Mouse (Mus musculus) kidney, adult 9 months (tissue): ENCODE data around the gene Add1.
"Not testable (repeated sequence)": the region's sequence is repeated elsewhere in the genome, so short reads cannot be mapped to it uniquely, and the experiment has no call there.

Experiments
- DNase-seq: peaks from one replicate; pipeline ENCODE4 v3.0.0; 2022

Add1 gene

DNA sequence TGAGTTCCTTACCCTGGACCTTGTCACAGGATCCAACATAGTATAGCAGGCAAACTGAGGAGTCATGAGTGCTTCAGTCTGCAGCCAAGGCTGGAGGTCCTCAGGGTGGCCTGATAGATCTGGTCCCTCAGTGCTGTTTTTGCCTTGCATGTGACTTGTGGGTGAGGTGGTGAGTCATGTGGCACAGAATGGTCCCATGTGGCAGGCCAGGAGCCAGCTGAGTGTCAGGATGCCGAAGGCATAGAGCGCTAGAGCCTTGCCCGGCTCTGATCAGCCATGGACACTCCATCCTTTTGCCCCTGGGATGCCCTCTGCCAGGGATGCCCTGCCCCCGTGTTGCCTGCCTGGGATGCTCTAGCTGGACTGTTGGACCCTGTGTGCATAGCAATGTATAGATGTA lies 21.6 kb upstream of the Add1 start:
- DNase-seq: no peak

DNA sequence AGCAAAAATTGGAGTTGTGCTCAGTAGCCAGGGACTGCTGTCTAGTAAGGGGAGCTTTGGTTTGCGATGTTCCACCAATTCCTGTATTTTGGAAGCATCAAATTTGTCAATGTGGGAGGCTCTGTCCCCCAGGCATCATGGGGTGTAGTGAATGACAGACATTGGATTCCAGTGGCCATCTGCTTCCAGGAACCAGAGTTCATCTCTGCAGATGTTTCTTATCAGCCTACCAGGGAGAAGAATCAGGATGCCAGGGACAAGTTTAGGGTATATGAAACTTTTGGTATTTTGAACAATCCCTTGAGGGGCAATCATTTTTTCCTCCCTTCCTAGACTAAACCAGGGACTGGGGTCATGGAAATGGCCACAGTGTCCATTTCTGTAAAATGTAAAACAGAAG lies 9.6 kb upstream of the Add1 start:
- no peak for DNase-seq

DNA sequence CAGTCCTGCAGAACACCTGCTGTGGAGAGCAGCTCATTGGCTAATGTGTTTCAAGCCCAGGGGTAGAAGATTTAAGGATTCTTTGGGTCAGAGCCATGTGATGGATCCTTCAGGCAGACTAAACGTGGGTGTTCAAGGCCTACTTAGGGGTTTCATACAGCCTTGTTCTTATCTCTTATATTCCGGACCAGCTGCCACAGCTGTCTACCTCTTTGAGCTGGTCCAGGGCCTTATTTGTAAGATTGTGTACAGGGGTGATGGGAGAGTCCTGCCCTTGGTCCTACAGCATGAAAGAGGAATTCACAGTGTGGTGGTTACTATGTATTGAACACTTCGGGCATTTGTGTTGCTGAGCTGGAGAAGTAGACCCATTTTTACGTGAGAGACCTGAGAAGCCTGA lies 9.2 kb upstream of the Add1 start:
- no peak for DNase-seq

DNA sequence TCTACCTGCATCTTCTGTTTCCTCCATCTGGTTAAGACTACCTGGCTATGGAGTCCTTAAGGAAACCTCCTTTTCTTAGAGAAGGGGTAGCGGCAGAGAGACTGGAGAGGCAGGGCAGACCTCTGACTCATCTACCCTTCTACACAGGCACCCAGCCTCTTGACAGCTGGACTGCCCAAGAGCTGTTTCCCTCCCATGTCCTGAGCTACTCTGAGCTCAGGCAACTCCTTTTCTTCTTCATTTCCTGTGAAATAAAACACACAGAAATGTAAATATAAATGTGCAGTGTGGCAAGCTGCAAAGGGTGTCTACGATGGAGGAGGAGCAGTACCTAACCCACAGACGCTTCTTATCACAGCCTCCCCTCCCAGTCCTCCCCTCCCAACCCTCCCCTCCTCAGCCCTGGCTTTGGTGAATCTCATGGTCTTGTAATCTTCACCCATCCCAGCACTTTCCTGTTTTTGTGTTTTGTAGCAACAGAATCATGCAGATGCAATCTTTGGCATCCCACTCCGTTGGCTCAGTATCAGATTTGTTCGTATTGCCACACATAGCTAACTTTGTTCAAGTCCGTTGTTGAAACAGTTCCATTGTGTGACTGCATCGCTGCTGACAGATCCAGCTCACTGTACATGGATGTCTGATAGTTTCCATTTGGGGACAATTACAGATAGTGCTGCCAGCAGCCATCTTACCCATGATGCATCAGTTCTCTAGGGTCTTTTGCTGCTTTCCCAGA lies 7.8 kb upstream of the Add1 start:
- DNase-seq: no peak

- DNase-seq: no peak
Observed at GRCm38 (mm10) chr5:34571551-34571950, 1.9 kb upstream of the Add1 start.

GRCm38 (mm10) chr5:34572568-34572967 lies 896 bp upstream of the Add1 start:
- not testable (repeated sequence) for DNase-seq

GRCm38 (mm10) chr5:34574721-34575120 lies 1.3 kb downstream of the Add1 start:
- DNase-seq: peak; percentile 32

DNA sequence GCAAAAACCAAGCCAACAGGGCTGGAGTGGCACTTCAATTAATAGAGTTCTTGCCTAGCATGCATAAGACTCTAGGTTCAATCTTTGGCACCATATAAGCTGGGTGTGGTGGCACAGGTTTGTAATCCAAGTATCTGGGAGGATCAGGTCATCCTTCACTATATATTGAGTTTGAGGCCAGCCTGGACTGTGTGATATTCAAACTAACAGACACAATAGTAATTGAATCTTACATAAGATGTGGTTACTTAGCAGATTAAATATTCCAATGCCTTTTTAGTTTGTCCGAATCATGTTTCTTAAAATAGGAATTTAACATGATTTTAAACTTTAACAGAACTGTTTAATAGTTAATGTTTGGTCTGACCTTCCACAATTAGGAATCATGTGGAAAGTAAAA lies 2.8 kb downstream of the Add1 start:
- peak; percentile 58 for DNase-seq

DNA sequence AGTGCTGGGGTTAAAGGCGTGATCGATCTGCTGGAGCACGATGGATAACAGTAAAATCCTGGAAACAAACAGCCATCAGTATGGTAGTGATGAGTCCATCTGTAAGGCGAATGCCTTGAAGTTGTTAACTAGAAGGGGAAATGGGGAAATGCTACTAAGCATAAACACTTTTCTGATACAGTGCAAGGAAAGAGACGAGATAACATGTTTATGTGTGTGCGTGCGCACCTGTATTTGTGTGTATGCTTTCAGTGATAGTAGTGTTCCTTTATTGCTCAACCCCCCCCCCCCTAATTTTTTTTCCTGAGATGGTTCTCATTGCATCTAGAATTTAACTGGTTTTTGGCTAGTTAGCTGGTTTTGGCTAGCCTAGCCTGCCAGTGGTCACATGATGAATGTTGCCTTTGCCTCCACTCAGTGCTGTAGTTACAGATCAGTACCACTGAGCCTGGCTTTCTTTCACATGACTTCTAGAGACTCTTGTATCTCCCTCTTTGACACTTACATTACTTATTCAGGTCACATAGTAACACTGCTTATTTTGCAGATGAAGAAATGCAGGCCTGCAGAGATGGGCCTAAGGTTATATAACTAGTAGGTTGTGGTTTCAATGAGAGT lies 4.7 kb downstream of the Add1 start:
- DNase-seq: peak; percentile 16

GRCm38 (mm10) chr5:34579377-34579776 lies 5.9 kb downstream of the Add1 start:
- no peak for DNase-seq

- not testable (repeated sequence) for DNase-seq
Observed at GRCm38 (mm10) chr5:34581671-34582313, 8.3 kb downstream of the Add1 start.

DNA sequence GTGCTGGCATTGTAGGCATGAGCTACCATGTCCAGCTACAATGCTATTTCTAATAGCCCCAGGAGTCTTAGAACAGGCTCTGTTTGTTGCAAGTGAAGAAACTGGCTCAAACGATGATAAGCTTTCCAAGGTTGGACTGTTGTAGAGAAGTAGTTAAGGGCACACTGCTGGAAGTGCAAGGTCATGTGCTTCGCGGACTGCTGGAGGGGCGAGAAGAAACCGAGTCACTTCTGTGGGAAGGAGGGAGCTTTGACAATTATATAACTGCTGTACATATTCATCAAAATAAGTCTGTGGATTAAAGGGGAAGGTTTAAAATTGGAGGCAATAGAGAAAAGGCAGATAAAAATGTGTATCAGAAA lies 8.8 kb downstream of the Add1 start:
- DNase-seq: peak; percentile 16

- no peak for DNase-seq
Observed at GRCm38 (mm10) chr5:34585216-34585615, 11.8 kb downstream of the Add1 start.

DNA sequence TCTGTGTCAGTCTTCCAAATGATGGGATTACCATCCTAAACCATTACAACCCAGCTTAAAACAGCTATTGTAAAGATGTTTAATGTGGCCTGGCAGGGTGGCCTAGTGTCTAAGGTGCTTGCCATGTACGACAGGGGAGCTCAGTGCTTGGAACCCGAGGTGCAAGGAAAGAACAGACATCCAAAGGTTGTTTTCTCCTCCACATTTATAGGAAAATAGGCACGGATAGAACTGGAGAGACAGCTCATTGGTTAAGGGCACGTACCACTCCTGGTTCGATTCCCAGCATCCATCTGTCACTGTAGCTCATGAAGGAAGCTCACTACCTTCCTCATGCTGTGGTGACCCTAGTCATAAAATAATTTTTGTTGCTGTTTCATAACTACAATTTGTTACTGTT lies 14.4 kb downstream of the Add1 start:
- no peak for DNase-seq

DNA sequence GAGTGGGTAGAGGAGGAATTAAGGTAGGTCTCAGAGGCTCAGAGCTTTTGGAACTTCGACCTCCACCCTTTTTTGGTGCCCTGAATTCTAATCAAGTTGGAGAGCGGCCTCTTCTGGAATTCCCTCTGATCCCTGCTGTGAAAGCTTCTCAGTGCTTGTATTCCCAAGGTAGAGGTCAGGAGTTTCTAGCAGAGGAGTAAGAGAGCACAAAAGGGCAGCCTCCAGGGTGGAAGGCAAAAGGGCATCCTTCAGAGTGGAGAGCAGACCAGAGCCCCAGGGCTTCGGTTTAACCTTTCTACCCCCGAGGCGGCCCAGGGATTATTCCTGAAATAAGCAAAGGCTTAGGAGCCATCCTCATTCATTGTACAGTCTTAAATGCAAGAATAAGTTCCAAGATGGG lies 16.6 kb downstream of the Add1 start:
- DNase-seq: peak; percentile 69

- DNase-seq: no peak
Observed at GRCm38 (mm10) chr5:34590702-34591101, 17.2 kb downstream of the Add1 start.

- DNase-seq: peak; percentile 32
Observed at GRCm38 (mm10) chr5:34591388-34592004, 18.0 kb downstream of the Add1 start.

DNA sequence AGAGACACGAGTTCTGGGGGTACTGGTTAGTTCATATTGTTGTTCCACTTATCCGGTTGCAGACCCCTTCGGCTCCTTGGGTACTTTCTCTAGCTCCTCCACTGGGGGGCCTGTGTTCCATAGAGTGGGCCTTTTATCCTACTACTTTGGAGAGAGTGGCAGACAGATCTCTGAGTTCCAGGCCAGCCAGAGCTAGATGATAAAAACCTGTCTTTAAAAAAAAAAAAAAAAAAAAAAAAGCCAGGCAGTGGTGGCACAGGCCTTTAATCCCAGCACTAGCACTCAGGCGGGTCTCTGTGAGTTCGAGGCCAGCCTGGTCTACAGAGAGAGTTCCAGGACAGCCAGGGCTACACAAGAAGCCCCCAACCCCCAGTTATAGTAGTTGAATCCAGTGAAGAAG lies 18.8 kb downstream of the Add1 start:
- not testable (repeated sequence) for DNase-seq

- DNase-seq: no peak
Observed at GRCm38 (mm10) chr5:34592666-34593065, 19.2 kb downstream of the Add1 start.

DNA sequence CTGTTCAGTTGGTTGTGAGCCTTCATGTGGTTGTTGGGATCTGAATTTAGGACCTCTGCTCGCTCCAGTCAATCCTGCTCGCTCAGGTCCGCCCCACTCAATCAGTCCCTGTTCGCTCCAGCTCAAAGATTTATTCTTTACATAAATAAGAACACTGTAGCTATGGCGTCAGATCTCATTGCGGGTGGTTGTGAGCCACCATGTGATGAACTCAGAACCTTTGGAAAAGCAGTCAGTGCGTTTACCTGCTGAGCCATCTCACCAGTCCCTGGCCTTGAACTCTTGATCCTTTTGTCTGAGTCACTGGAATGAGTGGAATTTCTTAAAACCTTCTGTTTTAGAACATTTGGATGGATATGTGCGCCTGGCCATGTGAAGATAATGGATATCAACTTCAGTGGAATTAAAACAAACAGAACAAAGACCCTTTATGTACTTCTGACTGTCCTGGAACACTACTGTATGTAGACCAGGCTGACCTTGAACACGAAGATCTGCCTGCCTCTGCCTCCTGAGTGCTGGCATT lies 19.8 kb downstream of the Add1 start:
- DNase-seq: no peak

DNA sequence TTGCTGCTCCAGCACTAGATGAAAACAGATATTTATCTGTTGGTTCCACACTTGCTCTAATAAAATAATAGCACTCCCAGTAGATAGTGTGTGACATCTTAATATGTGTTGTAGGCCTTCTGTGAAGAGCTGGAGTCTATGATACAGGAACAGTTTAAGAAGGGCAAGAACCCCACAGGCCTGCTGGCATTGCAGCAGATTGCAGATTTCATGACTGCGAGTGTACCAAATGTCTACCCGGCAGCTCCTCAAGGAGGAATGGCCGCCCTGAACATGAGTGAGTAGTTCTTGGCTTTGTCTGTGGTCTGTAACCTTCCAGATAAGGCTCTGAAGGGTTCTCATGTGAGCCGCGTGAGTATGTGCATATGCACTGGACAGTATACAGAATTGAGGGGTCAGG lies 31.1 kb downstream of the Add1 start:
- DNase-seq: no peak

- no peak for DNase-seq
Observed at GRCm38 (mm10) chr5:34607100-34607880, 33.8 kb downstream of the Add1 start.

GRCm38 (mm10) chr5:34608226-34608625 lies 34.8 kb downstream of the Add1 start:
- DNase-seq: no peak
